Mouse (Mus musculus) limb, embryonic 14.5 days (tissue): ENCODE data around the gene Lrrn4cl. TPM values are rescaled to one million over a fixed set of nuclear protein-coding genes. Genes with fewer than 3 reads are reported as not detected.

ENCODE experiments used
- ATAC-seq: fragments of 200-750 bp; cut with Nextera tagmentation; 2 replicates; pipeline ENCODE4 v1.8.0; 2017; ENCODE audit warnings: low read depth, moderate number of reproducible peaks, moderate TSS enrichment; ENCODE audit not compliant: low FRiP score
- DNase-seq: peaks from one replicate; pipeline ENCODE4 v3.0.0-alpha.2; 2015; ENCODE audit warnings: low spot score
- H3K27ac ChIP-seq: fragments of 300-500 bp; sonication (generic); replicated peaks from 2 replicates; pipeline ENCODE4 v1.5.1; 2014; ENCODE audit warnings: low read depth, mild to moderate bottlenecking, low read length, moderate library complexity, mixed read lengths
- H3K27me3 ChIP-seq: fragments of 300-500 bp; sonication (generic); 2 replicates; pipeline ENCODE4 v1.6.1; 2014; ENCODE audit warnings: low read length, mixed read lengths; ENCODE audit not compliant: control insufficient read depth, insufficient read depth
- H3K36me3 ChIP-seq: fragments of 300-500 bp; sonication (generic); 2 replicates; pipeline ENCODE4 v1.6.1; 2014; ENCODE audit warnings: mild to moderate bottlenecking, low read length, moderate library complexity, mixed read lengths; ENCODE audit not compliant: control insufficient read depth, insufficient read depth
- H3K4me1 ChIP-seq: fragments of 300-500 bp; sonication (generic); 2 replicates; pipeline ENCODE4 v1.6.1; 2014; ENCODE audit warnings: antibody characterized with exemption, low read length, mixed read lengths; ENCODE audit not compliant: control insufficient read depth, insufficient read depth
- H3K4me2 ChIP-seq: fragments of 300-500 bp; sonication (generic); replicated peaks from 2 replicates; pipeline ENCODE4 v1.6.1; 2014; ENCODE audit warnings: low read depth, mild to moderate bottlenecking, low read length, moderate library complexity; ENCODE audit not compliant: severe bottlenecking
- H3K4me3 ChIP-seq: fragments of 300-500 bp; sonication (generic); replicated peaks from 2 replicates; pipeline ENCODE4 v1.5.1; 2014; ENCODE audit warnings: low read length
- H3K9ac ChIP-seq: fragments of 300-500 bp; sonication (generic); 2 replicates; pipeline ENCODE4 v1.6.1; 2014; ENCODE audit warnings: mild to moderate bottlenecking, low read depth, low read length, moderate library complexity; ENCODE audit not compliant: severe bottlenecking
- H3K9me3 ChIP-seq: fragments of 300-500 bp; sonication (generic); 2 replicates; pipeline ENCODE4 v1.6.1; 2016; ENCODE audit warnings: low read length; ENCODE audit not compliant: control insufficient read depth
- POLR2A ChIP-seq: fragments of 200-500 bp; IDR thresholded peaks from 2 replicates; pipeline ENCODE4 v1.8.0; 2012; ENCODE audit warnings: inconsistent platforms, mild to moderate bottlenecking, moderate library complexity, borderline replicate concordance; ENCODE audit not compliant: insufficient read depth, insufficient read length; ENCODE audit errors: extremely low read depth
- WGBS: fragments of 180-500 bp; shearing (Covaris S2); extraction: QIAGEN DNeasy Blood & Tissue Kit; methylation state at CpG from one replicate; pipeline ENCODE4 v1.1.7; 2014; 5-methylcytosine and 5-hydroxymethylcytosine counted together
- polyA plus RNA-seq, 2 experiments: library from polyadenylated mRNA; depleted of rRNA in 1 of 2; stranded (reverse) in 1 of 2; unstranded in 1 of 2; fragments of >200 nt; fragmentation: Nextera tagmentation in 1 of 2; extraction: Ambion mirVana in 1 of 2; gene quantifications; 2 replicates each; pipeline versions ENCODE4 v1.2.1 to v1.2.3; 2012 to 2014

Gene Lrrn4cl
- polyA plus RNA-seq (2012; rRNA removed) (1.9 and 2.1 TPM in 2 replicates), polyA plus RNA-seq (2014; fragmentation: Nextera tagmentation; extraction: Ambion mirVana) (0.70 and 1.6 TPM in 2 replicates)

GRCm38 (mm10) chr19:8850402-8850901, at the start of gene Lrrn4cl:
Gene Lrrn4cl (plus strand): TSS chr19:8850768.
- H3K9me3 ChIP-seq: no peaks in the 10 kb centered on the region
- peak; percentile 52 for DNase-seq
- TF ChIP-seq POLR2A: no peak
- WGBS: 13% methylated on average over 7 of the region's 7 CpGs
- H3K4me1 ChIP-seq: peaks cover 8% of the 10 kb centered on the region
- H3K4me3 ChIP-seq: no peak within 1 kb of the TSS
- H3K9ac ChIP-seq: 0 out of 2 replicates have a peak within 1 kb of the TSS, but pooled peaks have one; percentile 21
- ATAC-seq: peak; percentile 70; the same call in 1 of the 2 replicates
- peaks cover 21% of the 10 kb centered on the region for H3K36me3 ChIP-seq
- 0 out of 2 replicates have a peak within 1 kb of the TSS, but pooled peaks have one; percentile 7 for H3K4me2 ChIP-seq
- H3K27me3 ChIP-seq: no peaks in the 10 kb centered on the region
- H3K27ac ChIP-seq: peak within 1 kb of the TSS; percentile 39

DNA sequence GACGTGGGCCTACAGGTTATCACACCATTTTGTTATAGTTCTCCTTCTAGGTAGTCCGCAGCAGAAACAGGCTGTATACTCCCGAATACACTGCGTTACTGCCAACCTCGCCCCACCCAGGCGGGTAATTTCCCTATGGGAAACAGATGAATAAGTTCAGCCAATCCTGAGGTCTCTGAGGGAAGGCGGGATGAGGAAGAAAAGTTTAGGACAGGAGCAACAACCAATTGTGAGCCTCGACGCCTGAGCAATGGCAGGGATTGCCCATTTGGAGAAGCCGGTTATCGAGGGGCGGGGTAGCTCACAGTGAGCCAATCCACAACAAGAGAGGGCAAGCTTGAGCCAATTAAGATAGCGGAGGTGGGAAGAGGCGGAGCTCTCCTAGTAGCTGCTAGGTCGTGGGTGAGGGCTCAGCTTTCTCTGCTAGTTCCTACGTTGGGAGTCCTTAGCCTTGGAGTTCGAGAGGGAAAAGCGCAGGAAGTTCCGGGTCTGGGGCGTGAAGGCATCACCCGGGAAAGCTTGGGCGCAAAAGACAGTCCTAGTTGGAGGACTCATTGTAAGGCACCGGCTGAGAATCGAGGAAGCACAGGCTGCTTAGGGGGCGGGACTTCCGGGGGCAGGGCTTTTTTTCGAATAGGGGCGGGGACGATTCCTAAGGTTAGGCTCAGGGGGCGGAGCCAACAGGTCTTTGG, 48.3 kb upstream of the Lrrn4cl start, which contains the start of gene Zbtb3:
Gene Zbtb3 (plus strand): TSS at position 426 of the 692 bp plus-strand sequence.
- Histone ChIP-seq H3K9me3 (no peaks in the 10 kb centered on the region), H3K4me2 (peak within 1 kb of the TSS; percentile 70), H3K9ac (peak within 1 kb of the TSS; percentile 51), H3K36me3 (peaks cover 33% of the 10 kb centered on the region), H3K4me3 (peak within 1 kb of the TSS; percentile 58), H3K4me1 (peaks cover 12% of the 10 kb centered on the region), H3K27me3 (no peaks in the 10 kb centered on the region), H3K27ac (peak within 1 kb of the TSS; percentile 80)
- under 1% methylated on average over 29 of the region's 30 CpGs for WGBS
- DNase-seq (peak; percentile 99), ATAC-seq (peak; percentile 98)
- TF ChIP-seq POLR2A: peak; percentile 45; the same call in 1 of the 2 replicates

DNA sequence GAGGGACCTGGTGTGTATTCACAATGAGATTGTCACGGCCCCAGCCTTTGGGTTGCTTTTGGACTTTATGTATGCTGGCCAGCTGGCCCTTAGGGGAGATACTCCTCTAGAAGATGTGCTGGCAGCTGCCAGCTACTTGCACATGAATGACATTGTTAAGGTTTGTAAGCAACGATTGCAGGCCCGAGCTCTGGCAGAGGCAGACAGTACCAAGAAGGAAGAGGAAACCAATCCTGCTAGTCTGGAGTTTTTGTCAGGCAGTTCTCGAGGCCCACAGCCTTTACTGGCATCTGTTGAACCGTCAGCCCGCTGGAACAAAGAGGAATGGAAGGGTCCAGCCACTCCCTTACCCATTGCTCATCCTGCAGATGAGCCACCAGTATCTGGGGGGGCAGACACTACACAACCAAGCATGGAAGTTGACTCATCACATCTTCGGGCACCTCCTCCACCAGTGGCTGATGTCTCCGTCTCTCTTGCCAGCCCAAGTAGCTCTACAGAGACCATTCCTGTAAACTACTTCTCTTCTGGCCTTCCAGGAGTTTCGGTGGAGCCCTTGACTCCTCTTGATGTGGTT, 47.3 kb upstream of the Lrrn4cl start:
- H3K36me3 ChIP-seq: peaks cover 42% of the 10 kb centered on the region
- ATAC-seq: no peak

GRCm38 (mm10) chr19:8803879-8804660, 46.5 kb upstream of the Lrrn4cl start:
- no peak for ATAC-seq
- 90% methylated on average over 11 of the region's 11 CpGs for WGBS
- H3K27ac ChIP-seq: no peak overlapping the region

More for the DNA sequence above, 47.3 kb upstream of the Lrrn4cl start:
- TF ChIP-seq POLR2A: no peak
- Histone ChIP-seq H3K9me3 (no peaks in the 10 kb centered on the region), H3K4me1 (peaks cover 12% of the 10 kb centered on the region), H3K27me3 (no peaks in the 10 kb centered on the region), H3K4me3 (peak overlapping the region; percentile 58; the same call in 1 of the 2 replicates), H3K4me2 (peak overlapping the region; percentile 70), H3K9ac (no peak overlapping the region), H3K27ac (peak overlapping the region; percentile 80)
- DNase-seq: no peak
- 86% methylated on average over 9 of the region's 9 CpGs for WGBS

DNA sequence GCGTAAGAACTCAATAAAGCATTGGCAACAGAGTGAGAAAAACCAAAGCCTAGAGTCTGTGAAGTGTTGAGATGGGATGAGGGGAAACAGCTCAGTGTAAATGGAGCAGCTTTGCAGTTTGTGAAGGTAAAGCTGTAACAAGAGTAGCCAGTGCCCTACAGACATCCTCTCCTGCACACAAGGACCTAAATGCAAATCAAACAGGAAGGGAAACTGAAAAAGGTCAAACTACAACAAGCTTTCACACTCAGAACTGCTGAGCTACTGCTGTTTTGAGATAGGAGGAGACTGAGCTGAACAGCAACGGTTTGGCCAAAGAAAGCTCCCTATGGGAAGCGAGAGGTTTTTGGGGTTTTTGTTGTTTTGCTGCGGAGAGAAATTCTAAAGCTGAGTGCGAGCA, 43.8 kb upstream of the Lrrn4cl start:
- DNase-seq: no peak
- Histone ChIP-seq H3K4me3 (no peak overlapping the region), H3K36me3 (peaks cover 68% of the 10 kb centered on the region), H3K27ac (no peak overlapping the region), H3K4me1 (peaks cover 6% of the 10 kb centered on the region), H3K9me3 (no peaks in the 10 kb centered on the region), H3K27me3 (no peaks in the 10 kb centered on the region), H3K9ac (no peak overlapping the region), H3K4me2 (no peak overlapping the region)
- WGBS: 95% methylated on average over 5 of the region's 5 CpGs
- ATAC-seq: no peak
- TF ChIP-seq POLR2A: no peak

More at GRCm38 (mm10) chr19:8803879-8804660, 46.5 kb upstream of the Lrrn4cl start:
- Histone ChIP-seq H3K9ac (no peak overlapping the region), H3K9me3 (no peaks in the 10 kb centered on the region), H3K4me1 (peaks cover 9% of the 10 kb centered on the region), H3K4me3 (no peak overlapping the region), H3K36me3 (peaks cover 48% of the 10 kb centered on the region), H3K27me3 (no peaks in the 10 kb centered on the region), H3K4me2 (no peak overlapping the region)
- no peak for TF ChIP-seq POLR2A
- DNase-seq: no peak
